Comparison of ENCODE assay signal across 8 mouse cellular contexts in the genomic region with DNA sequence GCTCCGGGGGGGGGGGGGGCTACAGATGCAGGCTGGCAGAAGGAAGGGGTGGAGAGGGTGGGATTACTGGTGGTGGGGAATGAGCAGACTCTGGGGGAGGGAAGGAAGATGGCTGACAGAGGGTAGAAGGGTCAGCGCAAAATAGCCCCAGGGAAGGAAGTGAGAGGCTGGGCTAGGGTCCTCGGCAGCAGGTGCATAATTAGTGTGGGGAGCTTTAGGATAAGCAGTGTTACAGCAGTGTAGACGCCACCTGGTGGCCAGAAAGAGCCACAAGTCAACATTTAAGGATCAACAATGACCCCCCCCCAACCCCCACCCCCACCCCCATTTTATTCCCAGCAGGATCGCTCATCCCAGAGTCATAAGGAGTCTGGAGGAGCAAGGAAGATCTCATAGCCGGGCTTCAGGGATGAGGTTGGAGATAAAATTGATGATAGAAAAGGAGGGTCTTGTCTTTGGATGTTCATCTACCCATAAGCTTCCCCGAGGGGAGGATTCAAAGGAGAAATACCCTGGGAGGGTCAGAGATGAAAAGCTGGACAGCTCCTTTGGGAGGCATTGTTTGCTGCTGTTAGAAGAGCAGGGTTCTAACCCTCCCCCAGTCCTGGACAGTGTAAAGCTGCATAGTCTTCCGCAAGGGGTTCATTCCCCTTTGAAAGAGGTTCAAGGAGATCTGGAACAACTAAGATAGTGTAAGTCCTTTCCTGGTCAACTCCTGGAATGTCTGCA. TPM values are rescaled to one million over a fixed set of nuclear protein-coding genes. Genes with fewer than 3 reads are reported as not detected.
DNase-seq lines count a peak whose midpoint lies in the region; ATAC-seq and TF ChIP-seq lines count a peak whose summit lies in the region.
"Had no signal": no experiment of that assay in that cellular context is flagged by ENCODE, and none has a peak within 500 bp of the region (broad histone marks: within the 10 kb centered on the region; RNA-seq: fewer than 3 reads in every experiment).

No protein-coding gene starts in this region.

- TF ChIP-seq POLR2A in MEL (IDR thresholded peaks at IDR 0.05; ENCODE audit: control insufficient read depth in 1 of 2, insufficient read depth in 1 of 2, low read depth in 1 of 2, low read length in 2 of 2, poor library complexity in 1 of 2) = no peak

- H3K4me1 ChIP-seq in MEL (ENCODE audit: control insufficient read depth in 1 of 2, insufficient read depth in 2 of 2, low read length in 2 of 2) = peaks cover 0 to 13% of the 10 kb centered on the region in 2 experiments; a peak in 2 of 4 replicates
- peaks cover 42% of the 10 kb centered on the region for H3K4me1 ChIP-seq in hindbrain, embryonic 16.5 days (ENCODE audit: control insufficient read depth, insufficient read depth, low read depth, low read length)

- peak in 2 of 3 experiments; percentile 61 to 71; a peak in 5 of 6 replicates for TF ChIP-seq CTCF in MEL (IDR thresholded peaks at IDR 0.05 in 2 of 3, conservative IDR thresholded peaks at IDR 0.05 in 1 of 3; ENCODE audit: control insufficient read depth in 1 of 3, insufficient read depth in 1 of 3, low read depth in 2 of 3, low read length in 3 of 3, poor library complexity in 1 of 3, severe bottlenecking in 1 of 3)

- peak overlapping the region; percentile 25 for H3K4me2 ChIP-seq in hindbrain, embryonic 16.5 days (ENCODE audit: low read length)

- DNase-seq in layer of hippocampus, adult 11-12 months (ENCODE audit: low spot score) = peak; percentile 62
- no peak for DNase-seq in layer of hippocampus, adult 9-11 months
- peak; percentile 58 for DNase-seq in MEL (ENCODE audit: low read depth, low spot score)
- DNase-seq in cerebellum, postnatal 25 days = peak; percentile 61 to 78
- DNase-seq in naive thymus-derived CD4-positive, alpha-beta T cell, adult 2 months (ENCODE audit: low read depth) = peak; percentile 80
- no peak for DNase-seq in gastrocnemius, postnatal 4 days (ENCODE audit: low spot score in 2 of 2)

- H3K9ac ChIP-seq in MEL (ENCODE audit: control insufficient read depth, low read depth, low read length, poor library complexity, severe bottlenecking) = no peak overlapping the region
- H3K9ac ChIP-seq in hindbrain, embryonic 16.5 days (ENCODE audit: low read depth, low read length) = peak overlapping the region; percentile 13; the same call in 1 of the 2 replicates

- no peak for TF ChIP-seq EP300 in MEL (IDR thresholded peaks at IDR 0.05; ENCODE audit: low read depth in 1 of 2, low read length in 2 of 2)

- H3K36me3 ChIP-seq in MEL (ENCODE audit: control insufficient read depth in 1 of 2, insufficient read depth in 2 of 2, low read length in 2 of 2) = no peaks in the 10 kb centered on the region
- peaks cover 19% of the 10 kb centered on the region for H3K36me3 ChIP-seq in hindbrain, embryonic 16.5 days (ENCODE audit: control insufficient read depth, insufficient read depth, low read length)

- peak; percentile 34 for TF ChIP-seq RAD21 in MEL (IDR thresholded peaks at IDR 0.05; ENCODE audit: low read depth, low read length)

- ATAC-seq in hindbrain, embryonic 16.5 days = peak; percentile 26; the same call in 1 of the 2 replicates

- peaks cover 8 to 18% of the 10 kb centered on the region in 2 experiments for H3K27me3 ChIP-seq in MEL (ENCODE audit: control insufficient read depth in 1 of 2, insufficient read depth in 2 of 2, low read length in 2 of 2)
- H3K27me3 ChIP-seq in hindbrain, embryonic 16.5 days (replicated peaks; ENCODE audit: control insufficient read depth, insufficient read depth, low read length) = no peaks in the 10 kb centered on the region; the same call in 1 of the 2 replicates

- 8% methylated on average over 8 of the region's 8 CpGs for WGBS in hindbrain, embryonic 16.5 days

- no peak overlapping the region for H3K27ac ChIP-seq in MEL (ENCODE audit: control insufficient read depth, low read depth, low read length)
- peak overlapping the region; percentile 51 for H3K27ac ChIP-seq in hindbrain, embryonic 16.5 days (ENCODE audit: low read depth, low read length)

- H3K4me3 ChIP-seq in MEL (ENCODE audit: control insufficient read depth in 1 of 2, insufficient read depth in 1 of 2, low read depth in 2 of 2, low read length in 2 of 2) = no peak overlapping the region
- no peak overlapping the region for H3K4me3 ChIP-seq in hindbrain, embryonic 16.5 days (ENCODE audit: low read length)

- no peaks in the 10 kb centered on the region for H3K79me2 ChIP-seq in MEL (ENCODE audit: control insufficient read depth, insufficient read depth, low read length, poor library complexity)

- no peaks in the 10 kb centered on the region for H3K9me3 ChIP-seq in MEL (replicated peaks; ENCODE audit: insufficient read depth, low read length)
- H3K9me3 ChIP-seq in hindbrain, embryonic 16.5 days (ENCODE audit: control insufficient read depth, low read length) = no peaks in the 10 kb centered on the region

TF ChIP-seq in MEL, 35 proteins besides CTCF, POLR2A, EP300 and RAD21:
- TF ChIP-seq SMC3 (IDR thresholded peaks at IDR 0.05; ENCODE audit: low read depth, low read length) (peak; percentile 75), ZC3H11A (IDR thresholded peaks at IDR 0.05; ENCODE audit: low read depth, low read length) (peak; percentile 32), E2F4 (IDR thresholded peaks at IDR 0.05; ENCODE audit: borderline replicate concordance, low read depth, low read length) (no peak)

RNA-seq across cellular contexts. Expression of a gene that starts 2.4 kb away (rescaled TPM):
- total RNA-seq in MEL (2012; rRNA removed) = not detected in 2 replicates
- under 1 TPM in 1 of 2 experiments, not detected in 1; 0.24 TPM for polyA plus RNA-seq in MEL (2012; ENCODE audit: insufficient read depth in 1 of 2, insufficient read length in 2 of 2, low read depth in 1 of 2, low replicate concordance in 2 of 2, missing spikeins in 1 of 2)
- 129 and 136 TPM in 2 replicates for polyA plus RNA-seq in hindbrain, embryonic 16.5 days (2015; fragmentation: Nextera tagmentation; extraction: Ambion mirVana)
- 1 to 10 TPM; 1.9 to 2.2 TPM for total RNA-seq in gastrocnemius, postnatal 4 days (2021)
- total RNA-seq: common myeloid progenitor, adult 5-6 weeks had no signal

RNA-seq across cellular contexts. Expression of a gene that starts 14.5 kb away (rescaled TPM):
- 242 and 383 TPM in 2 replicates for total RNA-seq in MEL (2012; rRNA removed)
- 100 to 1,000 TPM; 263 to 582 TPM for polyA plus RNA-seq in MEL (2012; ENCODE audit: insufficient read depth in 1 of 2, insufficient read length in 2 of 2, low read depth in 1 of 2, low replicate concordance in 2 of 2, missing spikeins in 1 of 2)
- 52.8 and 59.3 TPM in 2 replicates for polyA plus RNA-seq in hindbrain, embryonic 16.5 days (2015; fragmentation: Nextera tagmentation; extraction: Ambion mirVana)
- 10 to 100 TPM; 34.6 to 34.8 TPM for total RNA-seq in gastrocnemius, postnatal 4 days (2021)

RNA-seq across cellular contexts. Expression of a gene that starts 22.0 kb away (rescaled TPM):
- total RNA-seq in MEL (2012; rRNA removed) = 21.8 and 28.6 TPM in 2 replicates
- 10 to 100 TPM in 1 of 2 experiments, not detected in 1; 26.6 TPM for polyA plus RNA-seq in MEL (2012; ENCODE audit: insufficient read depth in 1 of 2, insufficient read length in 2 of 2, low read depth in 1 of 2, low replicate concordance in 2 of 2, missing spikeins in 1 of 2)
- 23.2 and 29.5 TPM in 2 replicates for polyA plus RNA-seq in hindbrain, embryonic 16.5 days (2015; fragmentation: Nextera tagmentation; extraction: Ambion mirVana)
- total RNA-seq in gastrocnemius, postnatal 4 days (2021) = 10 to 100 TPM; 23.6 to 24.1 TPM
- total RNA-seq: common myeloid progenitor, adult 5-6 weeks had no signal

RNA-seq across cellular contexts. Expression of a gene that starts 35.3 kb away (rescaled TPM):
- total RNA-seq in MEL (2012; rRNA removed) = not detected in 2 replicates
- polyA plus RNA-seq in MEL (2012; ENCODE audit: insufficient read depth in 1 of 2, insufficient read length in 2 of 2, low read depth in 1 of 2, low replicate concordance in 2 of 2, missing spikeins in 1 of 2) = under 1 TPM in 1 of 2 experiments, not detected in 1; 0.25 TPM
- polyA plus RNA-seq in hindbrain, embryonic 16.5 days (2015; fragmentation: Nextera tagmentation; extraction: Ambion mirVana) = 2.0 and 3.3 TPM in 2 replicates
- 100 to 1,000 TPM; 167 to 205 TPM for total RNA-seq in gastrocnemius, postnatal 4 days (2021)
- total RNA-seq: common myeloid progenitor, adult 5-6 weeks had no signal

Comparison
In these comparisons a context has a peak if more than half of its experiments do, and no peak if none do; other contexts are left out.
1. DNase-seq: peak in layer of hippocampus, adult 11-12 months (single experiment), MEL (single experiment), cerebellum, postnatal 25 days (2 of 2) and naive thymus-derived CD4-positive, alpha-beta T cell, adult 2 months (single experiment); none in layer of hippocampus, adult 9-11 months (single experiment) and gastrocnemius, postnatal 4 days (0 of 2).